10 mouse cellular contexts compared by ENCODE assay signal in genomic region chr8:90832576-90833289, GRCm38 (mm10). TPM values are rescaled to one million over a fixed set of nuclear protein-coding genes. Genes with fewer than 3 reads are reported as not detected.
A peak's percentile ranks its signal among the peaks of the same experiment; 100 is the strongest.
DNase-seq lines count a peak whose midpoint lies in the region; ATAC-seq and TF ChIP-seq lines count a peak whose summit lies in the region.
"Had no signal": no experiment of that assay in that cellular context is flagged by ENCODE, and none has a peak within 500 bp of the region (broad histone marks: within the 10 kb centered on the region; RNA-seq: fewer than 3 reads in every experiment).

No protein-coding gene starts in this region.

- H3K27ac ChIP-seq in kidney, embryonic 16.5 days (ENCODE audit: low read length) = no peak overlapping the region

- TF ChIP-seq POLR2A in myocyte (IDR thresholded peaks at IDR 0.05; ENCODE audit: insufficient read length, low read depth) = no peak

- no peaks in the 10 kb centered on the region for H3K27me3 ChIP-seq in kidney, embryonic 16.5 days (ENCODE audit: insufficient read depth, low read length)
- H3K27me3 ChIP-seq in myocyte (ENCODE audit: control insufficient read depth, insufficient read depth, insufficient read length) = no peaks in the 10 kb centered on the region

- no peak for ATAC-seq in kidney, embryonic 16.5 days (ENCODE audit: low FRiP score, low TSS enrichment)

- H3K4me3 ChIP-seq in kidney, embryonic 16.5 days (ENCODE audit: low read length) = no peak overlapping the region
- no peak overlapping the region for H3K4me3 ChIP-seq in myocyte

- peaks cover 15% of the 10 kb centered on the region for H3K4me1 ChIP-seq in kidney, embryonic 16.5 days (ENCODE audit: insufficient read depth, low read length)

- DNase-seq in kidney, adult 18-20 months = peak; percentile 60
- DNase-seq in adipocyte (ENCODE audit: low spot score) = peak; percentile 30
- DNase-seq in cerebellum, postnatal 36 days = peak; percentile 23 to 30
- DNase-seq in right cerebral cortex, postnatal 10 days (ENCODE audit: low spot score in 2 of 2) = no peak
- no peak for DNase-seq in right cerebral cortex, postnatal 36 days (ENCODE audit: low spot score in 2 of 2)
- DNase-seq: thymus, adult 2 months had no signal

- H3K9me3 ChIP-seq in kidney, embryonic 16.5 days (ENCODE audit: low read length) = no peaks in the 10 kb centered on the region

- H3K79me2 ChIP-seq in myocyte (ENCODE audit: control insufficient read depth, insufficient read depth) = no peaks in the 10 kb centered on the region

- no peak overlapping the region for H3ac ChIP-seq in myocyte (ENCODE audit: control insufficient read depth, insufficient read length)

- WGBS in kidney, embryonic 16.5 days = 51% methylated on average over 5 of the region's 5 CpGs

- H3K9ac ChIP-seq in kidney, embryonic 16.5 days (replicated peaks; ENCODE audit: low read length) = no peak overlapping the region

- no peak overlapping the region for H3K4me2 ChIP-seq in kidney, embryonic 16.5 days (replicated peaks; ENCODE audit: low read depth, low read length)
- H3K4me2 ChIP-seq in myocyte (ENCODE audit: low read depth) = peak overlapping the region; percentile 12

- no peaks in the 10 kb centered on the region for H3K36me3 ChIP-seq in kidney, embryonic 16.5 days (ENCODE audit: insufficient read depth, low read length)
- no peaks in the 10 kb centered on the region for H3K36me3 ChIP-seq in myocyte (ENCODE audit: control insufficient read depth, insufficient read depth)

TF ChIP-seq in myocyte, 11 proteins besides CTCF, POLR2A, EP300 and RAD21:
- no peak for TF ChIP-seq E2F4 (IDR thresholded peaks at IDR 0.05; ENCODE audit: insufficient read depth)
- no peak for TF ChIP-seq POLR2AphosphoS2 (IDR thresholded peaks at IDR 0.05; ENCODE audit: insufficient read length, low read depth)
- TF ChIP-seq REST (IDR thresholded peaks at IDR 0.05; ENCODE audit: insufficient read depth, insufficient read length) = no peak
- no peak for TF ChIP-seq USF1 (IDR thresholded peaks at IDR 0.05; ENCODE audit: low read depth)
- TF ChIP-seq TCF12 (IDR thresholded peaks at IDR 0.05; ENCODE audit: insufficient read depth, poor library complexity, severe bottlenecking) = no peak
- TF ChIP-seq TCF3 (IDR thresholded peaks at IDR 0.05; ENCODE audit: insufficient read length, low read depth) = no peak
- TF ChIP-seq SRF (IDR thresholded peaks at IDR 0.05; ENCODE audit: control insufficient read depth, insufficient read length, low read depth) = no peak
- no peak for TF ChIP-seq MYOG (IDR thresholded peaks at IDR 0.05; ENCODE audit: control insufficient read depth in 1 of 3, insufficient read depth in 1 of 3, insufficient read length in 2 of 3, low read depth in 2 of 3)
- no peak for TF ChIP-seq MYOD1 (IDR thresholded peaks at IDR 0.05; ENCODE audit: control insufficient read depth in 1 of 3, insufficient read length in 2 of 3, low read depth in 2 of 3)
- TF ChIP-seq MAX (IDR thresholded peaks at IDR 0.05; ENCODE audit: low read depth) = no peak
- no peak for TF ChIP-seq CEBPB (IDR thresholded peaks at IDR 0.05; ENCODE audit: insufficient read depth, poor library complexity, severe bottlenecking)

RNA-seq across cellular contexts. Expression of gene Chd9, which starts 4.6 kb away (rescaled TPM):
- 88.1 and 97.1 TPM in 2 replicates for polyA plus RNA-seq in kidney, embryonic 16.5 days (2015; fragmentation: Nextera tagmentation; extraction: Ambion mirVana)
- polyA plus RNA-seq in myocyte (2012; fragmentation: generic; extraction: Trizol) = 29.6 TPM

RNA-seq across cellular contexts. Expression of gene Gm19935, which starts 15.5 kb away (rescaled TPM):
- polyA plus RNA-seq in kidney, embryonic 16.5 days (2015; fragmentation: Nextera tagmentation; extraction: Ambion mirVana) = not detected in 2 replicates
- not detected for polyA plus RNA-seq in myocyte (2012; fragmentation: generic; extraction: Trizol)
- polyA plus RNA-seq: intestine, embryonic 14.5 days; limb, embryonic 14.5 days had no signal

Comparison
In these comparisons a context has a peak if more than half of its experiments do, and no peak if none do; other contexts are left out.
1. DNase-seq: peak in kidney, adult 18-20 months (single experiment), adipocyte (single experiment) and cerebellum, postnatal 36 days (2 of 2); none in right cerebral cortex, postnatal 10 days (0 of 2) and right cerebral cortex, postnatal 36 days (0 of 2).